Mouse (Mus musculus) liver, embryonic 14.5 days (tissue): ENCODE results near the gene Tnnc2.

ENCODE experiments used
- CTCF ChIP-seq: IDR thresholded peaks from 2 replicates; pipeline ENCODE4 v1.5.1; 2016; ENCODE audit warnings: antibody characterized with exemption, low read depth, control low read depth
- EP300 ChIP-seq: IDR thresholded peaks from 2 replicates; pipeline ENCODE4 v1.6.1; 2016; ENCODE audit warnings: antibody characterized with exemption, low read depth

GRCm38 (mm10) chr2:164733259-164733658, 46.5 kb downstream of the Tnnc2 start:
- TF ChIP-seq CTCF = no peak
- no peak for TF ChIP-seq EP300
